In the genomic region with DNA sequence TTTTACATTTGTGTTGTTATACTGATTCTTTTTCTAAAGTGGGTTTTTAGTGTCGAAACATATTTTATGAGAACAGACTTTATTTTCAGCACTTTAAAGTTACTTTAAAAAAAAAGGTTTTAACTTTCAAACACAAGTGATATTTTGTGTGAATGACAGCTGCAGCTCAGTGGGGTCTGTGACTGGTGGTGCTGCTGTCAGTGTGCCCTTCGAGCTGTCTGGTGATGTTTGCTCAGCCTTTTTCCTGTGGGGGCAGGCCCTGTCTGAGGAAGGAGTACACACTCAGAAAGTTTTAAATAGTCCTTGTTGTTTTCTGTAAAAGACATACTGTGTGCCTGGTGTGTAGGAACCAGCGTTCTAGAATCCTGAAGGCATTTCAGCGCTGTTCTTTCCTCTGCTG, we compare ENCODE assay signal across 22 mouse cellular contexts. TPM values are rescaled to one million over a fixed set of nuclear protein-coding genes. Genes with fewer than 3 reads are reported as not detected.
DNase-seq lines count a peak whose midpoint lies in the region; ATAC-seq and TF ChIP-seq lines count a peak whose summit lies in the region.
"Had no signal": no experiment of that assay in that cellular context is flagged by ENCODE, and none has a peak within 500 bp of the region (broad histone marks: within the 10 kb centered on the region; RNA-seq: fewer than 3 reads in every experiment).

No protein-coding gene starts in this region.

- H3K4me1 ChIP-seq in heart, embryonic 12.5 days (replicated peaks) = peaks cover 16% of the 10 kb centered on the region
- peaks cover 21% of the 10 kb centered on the region for H3K4me1 ChIP-seq in kidney, embryonic 16.5 days (ENCODE audit: insufficient read depth, low read length)
- H3K4me1 ChIP-seq in embryonic facial prominence, embryonic 14.5 days (ENCODE audit: control insufficient read depth, insufficient read depth, low read length) = peaks cover 19% of the 10 kb centered on the region
- H3K4me1 ChIP-seq in limb, embryonic 14.5 days (ENCODE audit: control insufficient read depth, insufficient read depth, low read length) = peaks cover 26% of the 10 kb centered on the region
- H3K4me1 ChIP-seq: forebrain, embryonic 15.5 days had no signal

- H3K9me3 ChIP-seq in heart, embryonic 12.5 days (replicated peaks) = no peaks in the 10 kb centered on the region
- H3K9me3 ChIP-seq in kidney, embryonic 16.5 days (ENCODE audit: low read length) = no peaks in the 10 kb centered on the region
- H3K9me3 ChIP-seq in embryonic facial prominence, embryonic 14.5 days (ENCODE audit: control insufficient read depth, low read length) = no peaks in the 10 kb centered on the region
- H3K9me3 ChIP-seq in limb, embryonic 14.5 days (ENCODE audit: control insufficient read depth, low read length) = no peaks in the 10 kb centered on the region
- H3K9me3 ChIP-seq: forebrain, embryonic 15.5 days; lung, embryonic 15.5 days; neural tube, embryonic 15.5 days had no signal

- no peak for TF ChIP-seq POLR2A in limb, embryonic 14.5 days (IDR thresholded peaks at IDR 0.05; ENCODE audit: borderline replicate concordance, extremely low read depth, insufficient read depth, insufficient read length)

- ATAC-seq in heart, embryonic 12.5 days (ENCODE audit: insufficient number of reproducible peaks, low FRiP score) = 0 out of 2 replicates have a peak, but pooled peaks have one; percentile 55
- peak; percentile 64; the same call in 1 of the 2 replicates for ATAC-seq in kidney, embryonic 16.5 days (ENCODE audit: low FRiP score, low TSS enrichment)
- ATAC-seq in embryonic facial prominence, embryonic 14.5 days (ENCODE audit: low read depth) = no peak
- peak; percentile 65; the same call in 1 of the 2 replicates for ATAC-seq in limb, embryonic 14.5 days (ENCODE audit: low FRiP score, low read depth)
- ATAC-seq: forebrain, embryonic 15.5 days had no signal

- intact Hi-C loops in heart, postnatal 10 days (cut with DNase I) = no loop called here
- intact Hi-C loops in left cerebral cortex, postnatal 36 days (cut with DNase I) = no loop called here

- H3K27ac ChIP-seq in heart, embryonic 12.5 days (ENCODE audit: poor library complexity, severe bottlenecking) = peak overlapping the region; percentile 45
- H3K27ac ChIP-seq in kidney, embryonic 16.5 days (ENCODE audit: low read length) = peak overlapping the region; percentile 58
- peak overlapping the region; percentile 21; the same call in 1 of the 2 replicates for H3K27ac ChIP-seq in embryonic facial prominence, embryonic 14.5 days (replicated peaks; ENCODE audit: low read depth, low read length)
- peak overlapping the region; percentile 65; the same call in 1 of the 2 replicates for H3K27ac ChIP-seq in limb, embryonic 14.5 days (replicated peaks; ENCODE audit: low read depth, low read length)
- H3K27ac ChIP-seq: forebrain, embryonic 15.5 days; hindbrain, embryonic 14.5 days; lung, embryonic 15.5 days; neural tube, embryonic 15.5 days had no signal

- 43% methylated on average over 4 of the region's 4 CpGs for WGBS in heart, embryonic 12.5 days
- WGBS in kidney, embryonic 16.5 days = 52% methylated on average over 4 of the region's 4 CpGs
- 62% methylated on average over 4 of the region's 4 CpGs for WGBS in embryonic facial prominence, embryonic 14.5 days
- WGBS in limb, embryonic 14.5 days = 54% methylated on average over 4 of the region's 4 CpGs

- H3K36me3 ChIP-seq in heart, embryonic 12.5 days = peaks cover 18% of the 10 kb centered on the region
- peaks cover 21% of the 10 kb centered on the region; the same call in 1 of the 2 replicates for H3K36me3 ChIP-seq in kidney, embryonic 16.5 days (ENCODE audit: insufficient read depth, low read length)
- H3K36me3 ChIP-seq in embryonic facial prominence, embryonic 14.5 days (ENCODE audit: control insufficient read depth, insufficient read depth, low read length) = peaks cover 24% of the 10 kb centered on the region
- H3K36me3 ChIP-seq in limb, embryonic 14.5 days (ENCODE audit: control insufficient read depth, insufficient read depth, low read length) = peaks cover 4% of the 10 kb centered on the region; the same call in 1 of the 2 replicates

- no peak for DNase-seq in heart, postnatal 10 days
- DNase-seq in kidney, adult 9 months = no peak
- DNase-seq in embryonic facial prominence, embryonic 14.5 days (ENCODE audit: low spot score) = no peak
- no peak for DNase-seq in limb, embryonic 14.5 days (ENCODE audit: low spot score)
- DNase-seq in right cerebral cortex, postnatal 36 days (ENCODE audit: low spot score in 2 of 2) = no peak
- no peak for DNase-seq in left cerebral cortex, postnatal 36 days (ENCODE audit: low spot score in 2 of 2)
- DNase-seq: adrenal gland, adult 2 months; cerebellum, adult 11 months; cerebellum, postnatal 14 days; kidney, adult 2 months; left cerebral cortex, postnatal 4 days; midbrain, embryonic 14.5 days; right cerebral cortex, postnatal 4 days; thymus, adult 18-20 months had no signal

- H3K4me2 ChIP-seq in heart, embryonic 12.5 days = peak overlapping the region; percentile 21
- H3K4me2 ChIP-seq in kidney, embryonic 16.5 days (replicated peaks; ENCODE audit: low read depth, low read length) = no peak overlapping the region
- no peak overlapping the region; the same call in none of the 2 replicates for H3K4me2 ChIP-seq in embryonic facial prominence, embryonic 14.5 days (ENCODE audit: low read depth, low read length)
- no peak overlapping the region for H3K4me2 ChIP-seq in limb, embryonic 14.5 days (replicated peaks; ENCODE audit: low read depth, low read length, severe bottlenecking)
- H3K4me2 ChIP-seq: forebrain, embryonic 15.5 days; hindbrain, embryonic 14.5 days; lung, embryonic 15.5 days; neural tube, embryonic 15.5 days had no signal

- no peak overlapping the region for H3K9ac ChIP-seq in heart, embryonic 12.5 days
- no peak overlapping the region for H3K9ac ChIP-seq in kidney, embryonic 16.5 days (replicated peaks; ENCODE audit: low read length)
- no peak overlapping the region for H3K9ac ChIP-seq in embryonic facial prominence, embryonic 14.5 days (ENCODE audit: low read depth, low read length)
- no peak overlapping the region for H3K9ac ChIP-seq in limb, embryonic 14.5 days (ENCODE audit: low read depth, low read length, severe bottlenecking)
- H3K9ac ChIP-seq: forebrain, embryonic 15.5 days; hindbrain, embryonic 14.5 days; lung, embryonic 15.5 days; neural tube, embryonic 15.5 days had no signal

- H3K4me3 ChIP-seq in heart, embryonic 12.5 days = no peak overlapping the region
- H3K4me3 ChIP-seq in kidney, embryonic 16.5 days (ENCODE audit: low read length) = no peak overlapping the region
- no peak overlapping the region for H3K4me3 ChIP-seq in embryonic facial prominence, embryonic 14.5 days (ENCODE audit: low read depth, low read length)
- H3K4me3 ChIP-seq in limb, embryonic 14.5 days (replicated peaks; ENCODE audit: low read length) = no peak overlapping the region
- H3K4me3 ChIP-seq: erythroblast, embryonic 14.5 days; forebrain, embryonic 15.5 days; lung, embryonic 15.5 days; myocyte; neural tube, embryonic 15.5 days had no signal

- no peaks in the 10 kb centered on the region for H3K27me3 ChIP-seq in heart, embryonic 12.5 days (replicated peaks)
- no peaks in the 10 kb centered on the region for H3K27me3 ChIP-seq in kidney, embryonic 16.5 days (ENCODE audit: insufficient read depth, low read length)
- H3K27me3 ChIP-seq in embryonic facial prominence, embryonic 14.5 days (replicated peaks; ENCODE audit: control insufficient read depth, insufficient read depth, low read length) = no peaks in the 10 kb centered on the region
- no peaks in the 10 kb centered on the region for H3K27me3 ChIP-seq in limb, embryonic 14.5 days (ENCODE audit: control insufficient read depth, insufficient read depth, low read length)
- H3K27me3 ChIP-seq: forebrain, embryonic 15.5 days; lung, embryonic 15.5 days; neural tube, embryonic 15.5 days had no signal

RNA-seq across cellular contexts. Expression of gene Ccdc34, which starts 19.0 kb away (rescaled TPM):
- 28.7 and 32.3 TPM in 2 replicates for polyA plus RNA-seq in heart, embryonic 12.5 days (2016; fragmentation: Nextera tagmentation; extraction: Ambion mirVana)
- total RNA-seq in heart, postnatal 10 days (2021) = 10 to 100 TPM; 12.4 to 14.0 TPM
- polyA plus RNA-seq in kidney, embryonic 16.5 days (2015; fragmentation: Nextera tagmentation; extraction: Ambion mirVana) = 39.5 and 44.9 TPM in 2 replicates
- polyA plus RNA-seq in embryonic facial prominence, embryonic 14.5 days (2014; fragmentation: Nextera tagmentation; extraction: Ambion mirVana) = 36.1 and 37.7 TPM in 2 replicates
- 33.7 and 37.3 TPM in 2 replicates for polyA plus RNA-seq in limb, embryonic 14.5 days (2012; rRNA removed)
- polyA plus RNA-seq in limb, embryonic 14.5 days (2014; fragmentation: Nextera tagmentation; extraction: Ambion mirVana) = 36.1 and 42.2 TPM in 2 replicates
- total RNA-seq in left cerebral cortex, postnatal 36 days (2021) = 10 to 100 TPM; 12.1 to 14.4 TPM
